Mouse (Mus musculus): Measurements from ENCODE around the gene Gm20388.

- no peak for TF ChIP-seq CTCF (IDR thresholded peaks at IDR 0.05; ENCODE audit: low read depth)
- no peak for TF ChIP-seq EP300 (IDR thresholded peaks at IDR 0.05; ENCODE audit: low read depth)
These were observed 2056.2 kb downstream of the Gm20388 start for GRCm38 (mm10) chr8:121966714-121967448.

Data from liver, embryonic 14.5 days (tissue).